Mouse (Mus musculus) thymus, adult 2 months (tissue): ENCODE measurements around the gene Hacd4.

Experiments used
- CTCF ChIP-seq: fragments of 200-500 bp; IDR thresholded peaks from 2 replicates; pipeline ENCODE4 v1.5.1; 2012; ENCODE audit warnings: mild to moderate bottlenecking, control low read depth, low read length, moderate library complexity, borderline replicate concordance; ENCODE audit not compliant: control insufficient read depth, poor library complexity, insufficient read depth; ENCODE audit errors: extremely low read depth
- POLR2A ChIP-seq: fragments of 200-500 bp; IDR thresholded peaks from 2 replicates; pipeline ENCODE4 v1.6.1; 2012; ENCODE audit warnings: mild to moderate bottlenecking, low read length, control low read depth, moderate library complexity; ENCODE audit not compliant: control insufficient read depth, poor library complexity, insufficient read depth; ENCODE audit errors: extremely low read depth

- TF ChIP-seq POLR2A = no peak
- TF ChIP-seq CTCF = no peak
Measured at GRCm38 (mm10) chr4:88464574-88464973, 25.8 kb upstream of the Hacd4 start.
